Mouse (Mus musculus) lung, postnatal 4 days (tissue): ENCODE results near the gene Slc4a3.
A peak's percentile ranks its signal among the peaks of the same experiment; 100 is the strongest.

ENCODE experiments used
- DNase-seq, 2 experiments: peaks; one replicate each; pipeline ENCODE4 v3.0.0; 2021

The Slc4a3 gene

DNA sequence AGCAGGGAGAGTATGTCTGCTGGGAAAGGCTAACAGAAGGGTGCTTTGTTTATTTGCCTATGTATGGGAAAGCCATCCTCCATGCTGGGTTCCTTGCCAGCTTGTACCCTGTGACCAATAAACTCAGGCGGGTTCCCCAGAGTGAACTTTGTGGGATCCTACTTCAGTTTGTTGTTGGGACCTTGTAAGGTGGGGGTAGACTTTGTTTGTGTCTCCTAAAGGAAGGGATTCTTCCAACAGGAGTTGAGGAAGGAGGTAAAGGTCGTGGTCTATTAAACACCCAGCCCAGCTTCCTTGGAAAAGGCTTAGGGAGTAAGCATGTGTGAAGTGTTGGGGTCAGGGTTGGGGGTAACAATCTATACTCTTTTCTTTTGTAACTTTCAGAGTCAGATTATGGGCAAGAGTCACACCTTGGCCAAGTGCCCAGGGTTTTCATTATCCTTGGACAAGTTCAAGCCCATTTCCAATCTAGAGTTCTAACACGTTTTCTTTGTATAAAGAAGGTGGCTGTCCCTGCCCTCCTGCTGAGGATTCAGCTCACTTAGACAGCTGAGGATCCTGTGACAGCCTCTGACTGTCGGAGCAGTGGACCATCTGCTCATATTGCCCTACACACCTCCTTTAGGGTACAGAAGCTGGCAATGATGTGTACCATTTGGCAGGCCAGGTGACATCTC is 15.3 kb downstream of the Slc4a3 start:
- DNase-seq: no peak

DNA sequence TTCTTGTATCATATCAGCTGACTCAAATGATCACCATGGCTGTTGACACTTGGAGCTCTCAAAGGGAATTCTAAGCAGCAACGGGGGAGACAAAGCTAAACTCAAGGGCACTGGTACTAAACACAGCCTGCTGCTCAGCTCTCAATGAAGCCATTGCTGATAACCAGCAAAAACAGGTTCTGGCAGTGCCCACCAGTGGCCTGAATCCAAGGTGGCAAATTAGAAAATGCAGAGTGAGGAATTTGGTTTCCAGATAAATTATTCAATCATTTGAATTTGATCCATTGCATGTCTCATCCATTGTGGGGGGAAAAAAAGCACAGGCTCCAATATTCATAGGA is 15.8 kb downstream of the Slc4a3 start:
- DNase-seq: no peak

DNA sequence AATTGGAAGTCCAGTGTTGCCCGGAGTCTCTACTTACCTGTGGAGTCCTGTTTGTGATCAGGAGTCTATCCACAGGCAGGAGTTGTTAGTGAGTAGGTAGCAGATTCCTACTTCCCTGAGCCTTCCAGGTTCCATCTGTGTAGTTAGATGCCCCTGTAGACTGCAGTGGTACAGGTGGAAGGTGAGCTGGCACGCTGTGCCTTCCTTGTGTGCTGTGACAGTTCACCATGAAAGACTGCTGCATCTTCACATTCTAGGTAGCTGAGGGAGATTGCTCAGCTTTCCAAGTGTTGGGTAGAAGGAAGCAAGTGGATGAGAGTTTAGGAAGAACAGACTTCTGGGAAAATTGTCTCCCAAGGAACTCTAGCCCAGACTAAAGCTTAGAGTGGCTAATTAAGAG is 18.0 kb downstream of the Slc4a3 start:
- no peak for DNase-seq

DNA sequence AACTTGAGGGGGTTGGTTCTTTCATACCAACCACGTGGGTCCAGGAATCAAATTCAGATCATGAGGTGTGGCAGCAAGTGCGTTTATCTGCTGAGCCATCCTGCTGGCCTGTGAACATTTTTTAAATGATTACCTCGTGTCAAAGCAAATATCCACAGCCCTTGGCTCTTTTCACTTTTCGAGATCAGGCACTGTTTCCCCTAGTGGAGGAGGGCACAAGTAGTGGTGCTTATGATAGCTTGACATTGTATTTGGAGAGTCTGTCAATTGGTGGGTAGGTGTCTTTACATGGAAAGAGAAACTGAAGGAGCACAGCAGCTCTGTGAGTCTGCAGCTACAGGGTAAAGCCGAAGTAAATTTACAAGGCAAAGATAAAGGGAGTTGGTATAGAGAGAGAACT is 18.9 kb downstream of the Slc4a3 start:
- DNase-seq: no peak

DNA sequence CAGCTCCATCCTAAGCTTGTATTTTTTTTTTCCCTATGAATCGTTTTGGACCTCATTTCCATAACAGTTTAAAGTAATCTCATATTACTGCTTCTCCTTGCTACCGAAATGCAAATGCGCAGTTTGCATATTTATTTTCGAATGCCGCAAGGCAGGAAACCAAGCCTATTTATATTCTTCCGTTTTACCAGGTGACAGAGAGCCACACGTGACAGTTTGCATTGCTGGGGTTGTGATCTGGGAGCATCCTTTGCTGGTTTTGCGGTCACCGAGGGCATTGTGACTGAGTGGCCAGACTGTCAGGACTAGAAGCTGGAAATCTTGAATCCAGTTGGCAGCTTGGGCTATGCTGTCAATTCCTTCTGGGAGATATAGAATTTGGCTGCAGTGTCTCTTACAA is 19.6 kb downstream of the Slc4a3 start:
- no peak for DNase-seq

DNA sequence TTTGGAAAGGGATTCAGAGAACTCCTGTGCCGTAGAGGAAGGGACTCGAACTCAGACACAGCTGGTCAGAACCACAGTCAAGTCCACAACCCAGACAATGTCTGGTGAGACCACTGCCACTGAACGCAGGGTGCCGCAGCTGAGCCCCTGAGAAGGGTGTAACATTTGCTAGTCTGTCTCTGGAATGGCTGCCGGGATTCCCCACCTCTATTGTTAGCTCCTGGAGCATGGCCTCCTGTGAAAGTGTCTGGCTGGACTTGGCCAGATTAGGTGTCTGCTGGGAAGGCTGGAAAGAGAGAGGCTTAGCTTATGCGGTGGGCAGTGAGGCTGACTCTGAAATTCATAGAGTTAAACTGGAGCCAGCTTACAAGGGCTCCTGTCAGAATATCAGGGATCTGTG is 24.3 kb downstream of the Slc4a3 start:
- no peak for DNase-seq

DNA sequence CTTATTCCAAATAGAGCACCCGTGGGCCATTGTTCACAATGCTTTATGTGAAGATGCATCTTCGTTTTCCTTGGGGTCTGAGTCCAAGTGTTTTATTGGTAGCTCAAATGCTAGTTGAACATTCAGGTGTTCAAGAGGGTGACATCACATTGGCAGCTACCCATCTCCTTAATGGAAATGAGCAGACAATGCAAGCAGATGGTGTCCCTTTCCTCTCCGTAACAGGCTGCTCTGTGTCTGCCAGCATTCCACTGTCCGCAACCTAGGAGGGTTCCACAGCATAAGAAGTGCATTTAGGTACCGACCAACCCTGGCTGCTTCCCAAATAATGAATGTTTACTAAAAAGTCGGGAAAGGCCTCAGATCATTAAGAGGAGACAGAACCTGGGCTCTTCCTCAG is 26.7 kb downstream of the Slc4a3 start:
- no peak for DNase-seq

DNA sequence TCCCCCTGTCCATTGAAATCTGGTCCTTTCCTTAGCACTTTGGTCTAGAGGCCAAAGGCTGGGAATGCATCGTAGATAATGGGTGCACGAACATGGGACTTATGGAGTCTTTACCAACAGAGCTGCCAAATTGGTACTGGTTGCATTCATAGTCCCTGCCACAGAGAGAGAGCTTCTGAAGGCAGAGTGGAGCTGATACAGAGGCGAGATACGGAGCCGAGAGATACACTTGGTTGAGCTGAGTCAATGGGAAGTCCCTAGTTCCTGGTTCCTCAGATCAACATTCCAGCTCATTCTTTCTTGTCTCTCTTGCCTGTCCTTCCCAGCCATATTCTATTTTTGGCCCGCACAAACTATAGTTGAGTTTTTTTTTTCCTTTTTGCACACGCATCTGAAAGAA is 27.6 kb downstream of the Slc4a3 start:
- no peak for DNase-seq

DNA sequence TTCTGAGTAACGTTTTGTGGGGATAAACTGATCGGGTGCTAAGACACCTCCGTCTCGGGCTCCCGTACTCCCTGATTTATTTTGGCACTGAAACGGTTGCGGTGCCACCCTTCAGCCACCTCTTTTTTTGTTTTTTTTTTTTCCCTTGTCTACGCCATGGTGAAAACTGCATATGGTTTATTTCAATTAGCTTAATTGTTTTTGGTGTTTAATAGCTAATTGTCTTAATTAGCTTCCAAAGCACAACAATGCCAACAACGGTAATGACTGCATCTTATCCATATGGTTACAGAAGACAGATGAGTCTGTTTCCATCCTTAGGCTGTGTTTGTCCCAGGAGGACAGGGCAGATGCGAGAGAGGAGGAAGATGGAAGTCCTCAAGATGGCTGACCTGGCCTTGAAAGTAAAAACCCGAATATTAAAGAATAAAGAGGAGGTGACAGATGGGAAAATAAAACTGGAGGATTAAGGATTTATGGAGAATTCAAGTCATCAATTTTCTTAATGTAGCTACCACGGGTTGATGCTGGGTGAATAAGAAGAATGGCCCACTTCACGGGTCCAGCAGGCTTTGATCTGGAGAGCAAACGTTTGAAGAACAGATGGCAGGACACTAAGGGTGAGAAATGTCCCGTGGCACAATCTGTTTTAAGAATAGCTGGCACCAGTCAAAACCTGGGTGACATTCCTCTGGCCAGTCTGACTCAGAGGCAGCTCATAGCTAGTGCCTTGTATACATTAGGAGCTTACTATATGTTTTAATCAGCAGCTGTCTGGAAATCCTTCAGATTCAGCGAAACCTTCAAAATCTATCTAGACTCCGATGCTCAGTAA is 28.6 kb downstream of the Slc4a3 start:
- DNase-seq: no peak

DNA sequence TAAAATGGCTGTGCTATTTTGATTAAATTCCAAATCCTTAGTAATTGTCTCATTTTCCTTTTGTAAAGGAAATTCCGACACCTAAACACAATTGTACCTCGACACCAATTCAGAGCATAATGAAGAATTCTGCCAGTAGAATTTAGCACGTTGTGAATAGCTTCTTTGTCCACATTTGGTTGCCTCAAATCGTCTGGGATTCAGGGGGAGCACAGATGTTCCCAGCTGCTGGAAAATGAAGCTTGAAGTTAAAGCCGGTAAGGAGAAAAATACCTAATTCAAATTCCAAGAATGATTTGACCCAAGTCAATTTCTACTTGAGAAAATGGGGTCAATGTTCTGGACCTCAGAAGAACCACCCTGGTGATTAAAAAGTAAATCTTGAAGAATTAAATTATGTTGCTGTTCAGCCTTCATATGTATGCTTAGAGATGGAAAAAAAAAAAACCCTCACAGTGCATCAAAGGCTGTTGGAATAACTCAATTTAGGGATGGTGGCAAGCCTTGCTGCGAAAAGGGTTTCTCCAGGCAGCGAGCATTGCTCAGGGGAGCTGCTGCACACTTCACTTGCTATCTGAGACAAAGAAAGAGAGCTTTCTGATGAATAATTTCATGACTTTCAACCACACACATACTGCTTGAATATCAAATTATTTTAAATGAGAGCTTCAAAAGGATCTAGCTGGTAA is 36.0 kb downstream of the Slc4a3 start:
- no peak for DNase-seq

DNA sequence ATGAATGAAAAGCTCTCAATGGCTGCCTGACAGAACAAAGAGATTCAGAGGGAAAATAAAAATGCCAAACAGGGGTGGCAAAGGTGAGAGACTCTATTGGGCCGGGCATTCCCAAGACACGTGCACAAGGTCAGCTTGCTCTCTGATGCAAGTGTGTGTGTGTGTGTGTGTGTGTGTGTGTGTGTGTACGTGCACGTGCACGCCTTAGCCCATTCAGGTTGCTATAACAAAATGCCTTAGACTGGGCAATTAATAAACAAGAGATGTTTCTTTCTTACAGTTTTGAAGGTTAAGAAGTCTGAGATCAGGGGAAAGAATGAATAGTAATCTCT is 36.5 kb downstream of the Slc4a3 start:
- no peak for DNase-seq

DNA sequence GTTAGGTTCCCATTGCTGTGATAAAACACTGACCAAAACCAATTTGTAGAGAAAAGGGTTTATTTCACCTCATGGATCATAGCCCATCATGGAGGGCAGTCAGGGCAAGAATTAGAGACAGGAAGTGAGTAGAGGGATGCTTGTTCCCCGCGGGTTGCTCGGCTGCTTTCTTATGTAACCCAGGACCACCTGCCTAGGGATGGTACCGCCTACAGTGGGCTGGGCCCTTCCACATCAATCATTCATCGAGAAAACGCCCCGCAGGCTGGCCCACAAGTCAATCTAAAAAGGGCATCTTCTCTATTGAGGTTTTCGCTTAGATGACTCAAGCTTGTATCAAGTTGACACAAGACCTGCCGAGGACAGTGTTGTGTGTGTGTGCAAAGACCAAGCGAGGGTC is 37.0 kb downstream of the Slc4a3 start:
- DNase-seq: no peak

DNA sequence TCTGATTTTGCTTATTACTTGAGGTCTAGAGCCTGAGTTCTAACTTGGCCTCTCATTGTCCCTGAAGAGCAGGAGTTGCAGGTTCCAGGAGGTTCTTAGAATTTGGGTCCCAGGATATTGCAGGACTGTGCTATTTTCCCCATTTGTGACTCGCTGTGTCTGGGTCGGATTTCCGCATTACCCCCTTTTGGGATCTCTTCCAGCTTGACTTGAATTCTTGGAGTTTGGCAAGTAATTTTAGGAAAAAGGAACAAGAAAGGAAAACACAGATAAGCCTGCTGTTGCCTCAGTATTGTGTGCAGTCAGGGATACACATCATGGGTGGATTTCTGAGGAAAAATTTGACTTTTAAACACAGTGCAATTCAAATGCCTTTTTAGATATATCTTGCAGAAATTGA is 40.7 kb downstream of the Slc4a3 start:
- no peak for DNase-seq

DNA sequence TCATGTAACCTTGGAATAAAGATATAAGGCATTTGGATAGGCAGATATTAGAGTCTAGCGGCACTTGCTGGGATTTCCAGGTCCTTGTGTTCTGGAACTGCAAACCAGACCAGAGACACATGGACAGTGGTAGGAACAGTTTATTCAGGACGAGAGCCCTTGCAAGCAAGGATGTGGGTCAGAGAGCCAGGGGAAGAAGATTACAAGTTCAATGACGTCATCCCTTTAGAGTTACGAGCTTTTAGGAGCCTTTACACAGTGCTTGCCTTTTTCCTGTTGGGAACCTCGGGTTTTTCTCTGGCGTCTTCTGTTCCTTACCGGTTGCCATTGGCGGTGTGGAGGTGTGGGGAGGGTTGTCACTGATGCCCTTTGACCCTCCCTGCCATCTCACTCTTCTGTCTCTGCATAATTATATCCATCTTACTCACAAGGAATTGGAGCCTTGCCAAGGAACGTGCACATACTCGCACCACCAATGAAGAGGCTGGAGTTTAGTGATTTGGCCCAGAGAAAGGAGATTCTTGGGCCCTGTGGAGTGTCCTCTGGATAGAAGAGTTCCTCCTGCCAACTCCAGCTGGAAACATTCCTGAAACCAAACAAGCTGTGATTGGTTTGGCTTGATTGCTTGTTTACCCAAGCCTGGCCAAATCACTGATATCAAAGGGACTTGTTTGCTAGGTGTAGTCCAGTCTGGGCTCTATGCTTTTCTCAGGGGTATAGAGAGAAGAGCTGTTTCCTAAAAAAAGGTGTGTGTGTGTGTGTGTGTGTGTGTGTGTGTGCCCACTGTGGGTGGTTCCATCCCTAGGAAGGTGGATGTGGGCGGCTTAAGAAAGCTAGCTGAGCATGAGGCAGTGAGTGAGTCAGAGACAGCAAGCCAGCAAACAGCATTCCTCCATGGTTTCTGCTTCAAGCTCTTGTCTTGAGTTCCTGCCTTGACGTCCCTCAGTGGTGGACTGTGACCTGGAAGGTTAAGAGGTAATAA is 42.0 kb downstream of the Slc4a3 start:
- peak; percentile 29 to 37 for DNase-seq

DNA sequence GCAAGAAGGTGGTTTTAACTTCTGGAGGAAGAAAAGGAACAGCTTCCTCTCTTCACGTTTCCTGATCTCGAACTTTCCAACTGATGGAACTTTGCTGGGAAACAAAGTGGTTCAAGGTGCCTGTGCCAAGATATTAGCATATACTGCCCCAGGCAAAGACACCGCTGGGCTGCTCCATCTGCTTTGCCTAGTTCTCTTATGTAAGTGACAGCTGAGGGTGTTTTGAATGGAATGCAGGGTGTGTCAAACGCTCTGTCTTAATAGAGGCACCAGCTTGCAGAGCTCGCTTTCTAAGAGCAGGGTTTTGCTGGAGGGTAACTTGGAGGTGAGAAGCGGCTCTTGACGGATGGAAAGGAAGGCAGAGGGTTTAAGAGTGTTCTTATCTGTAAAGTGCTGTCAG is 42.8 kb downstream of the Slc4a3 start:
- DNase-seq: no peak

DNA sequence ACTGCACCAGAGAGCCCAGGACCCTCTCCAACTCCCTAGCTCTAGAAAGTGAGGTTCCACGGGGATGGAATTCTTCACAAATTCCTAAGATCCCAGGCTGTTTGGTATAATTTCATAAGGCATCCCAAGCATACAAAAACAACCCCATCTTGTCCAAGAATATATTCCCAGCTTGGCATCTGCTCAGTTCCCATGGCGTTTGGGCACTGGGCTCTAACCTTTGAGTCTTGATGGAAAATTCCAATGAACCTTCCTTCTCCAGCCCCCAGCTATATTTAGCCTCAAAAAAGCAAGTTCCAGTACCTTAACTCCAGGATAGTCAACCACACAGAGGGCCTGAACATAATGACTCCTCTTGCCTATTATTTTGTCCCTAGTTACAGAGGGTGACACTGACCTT is 43.9 kb downstream of the Slc4a3 start:
- no peak for DNase-seq

DNA sequence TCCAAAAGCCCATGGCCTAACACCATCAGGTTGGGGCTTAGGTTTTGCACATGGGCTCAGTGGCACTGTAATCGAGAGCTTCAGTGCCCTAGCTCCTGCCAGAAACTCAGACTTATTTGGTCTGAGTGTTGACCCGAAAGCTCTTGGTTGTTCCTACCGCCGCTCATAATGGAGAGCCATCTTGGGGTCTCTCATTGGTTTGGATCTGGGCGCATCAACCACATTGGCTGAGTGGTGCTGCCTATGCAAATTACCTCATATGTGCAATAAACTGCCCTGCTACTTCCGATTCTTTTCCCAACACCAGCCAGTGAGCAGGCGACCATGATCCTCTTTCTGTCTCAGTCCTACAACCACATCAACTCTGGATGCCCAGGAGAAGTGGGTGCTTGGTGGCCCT is 47.9 kb downstream of the Slc4a3 start:
- no peak for DNase-seq

DNA sequence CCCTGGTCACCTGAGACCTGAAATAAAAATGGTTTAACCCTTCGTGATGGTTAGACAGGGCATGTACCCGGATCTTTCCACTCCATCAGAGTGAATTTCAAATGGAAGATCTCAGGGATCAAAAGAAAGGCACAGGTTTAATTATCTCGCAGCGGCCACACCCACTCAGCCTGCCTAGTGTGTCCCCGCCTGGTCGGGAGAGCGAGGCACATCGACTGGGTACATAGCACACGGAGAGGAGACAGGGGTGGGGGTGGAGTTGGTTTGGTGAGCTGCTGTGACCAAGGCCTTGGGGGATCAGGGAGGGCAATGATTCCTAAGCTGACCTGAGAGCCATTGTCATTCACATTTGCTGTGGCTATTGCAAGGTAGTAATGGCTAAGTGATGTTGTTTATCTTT is 48.8 kb downstream of the Slc4a3 start:
- DNase-seq: no peak

DNA sequence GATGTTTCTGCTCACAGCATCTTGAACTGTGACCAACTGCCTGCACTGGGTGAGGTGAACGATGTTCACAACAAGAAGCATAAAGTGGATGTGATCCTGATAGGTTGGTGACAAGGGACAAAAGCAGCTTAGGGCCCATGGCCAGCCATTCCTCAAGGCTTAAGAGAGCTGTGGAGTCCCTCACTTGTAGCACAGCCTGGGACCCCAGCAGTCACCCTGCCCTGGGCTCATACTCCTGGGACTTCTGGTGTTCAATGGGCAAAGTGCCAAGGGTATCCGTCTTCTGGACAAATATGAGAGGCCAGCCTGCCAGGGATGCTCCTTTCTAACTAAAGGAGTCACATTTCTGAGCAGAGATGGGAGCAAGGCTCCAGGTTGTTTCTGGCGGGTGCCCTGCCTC is 49.9 kb downstream of the Slc4a3 start:
- DNase-seq: no peak

DNA sequence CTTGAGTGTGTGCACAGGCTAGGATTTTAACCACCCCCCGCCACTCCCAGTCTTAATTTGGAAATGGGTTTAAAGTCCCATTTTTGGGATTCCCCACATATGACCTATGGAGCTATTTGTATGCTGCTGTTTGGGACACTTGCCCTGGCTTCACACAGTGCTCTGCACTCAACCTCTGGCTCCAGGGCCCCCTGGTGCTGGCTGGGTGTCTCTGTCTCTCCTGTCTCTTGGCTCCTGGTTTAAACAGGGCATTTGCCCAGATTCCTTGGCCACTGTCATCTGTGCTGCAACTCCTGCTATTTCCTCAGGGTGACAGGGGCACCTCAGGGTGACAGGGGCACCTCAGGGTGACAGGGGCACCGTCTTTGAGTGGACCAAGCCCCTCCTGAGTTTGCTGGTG is 50.8 kb downstream of the Slc4a3 start:
- no peak for DNase-seq

DNA sequence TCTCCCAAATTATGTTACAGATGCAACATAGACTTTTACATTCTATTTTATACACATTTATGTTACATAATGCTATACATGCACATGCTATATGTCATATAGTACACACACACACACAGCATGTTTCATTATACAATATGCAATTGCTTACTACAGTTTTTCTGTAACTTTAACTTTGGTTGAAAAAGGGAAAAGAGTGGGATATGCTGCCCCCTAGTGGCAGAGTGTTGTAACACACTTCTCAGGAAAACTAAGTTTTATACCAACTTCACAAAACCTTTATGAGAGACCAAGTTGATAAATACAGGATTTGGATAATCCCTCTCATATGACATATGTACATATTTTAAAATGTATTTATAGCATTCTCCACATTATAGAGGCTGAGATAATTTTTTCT is 51.6 kb downstream of the Slc4a3 start:
- DNase-seq: peak in 1 of 2 experiments; percentile 62

DNA sequence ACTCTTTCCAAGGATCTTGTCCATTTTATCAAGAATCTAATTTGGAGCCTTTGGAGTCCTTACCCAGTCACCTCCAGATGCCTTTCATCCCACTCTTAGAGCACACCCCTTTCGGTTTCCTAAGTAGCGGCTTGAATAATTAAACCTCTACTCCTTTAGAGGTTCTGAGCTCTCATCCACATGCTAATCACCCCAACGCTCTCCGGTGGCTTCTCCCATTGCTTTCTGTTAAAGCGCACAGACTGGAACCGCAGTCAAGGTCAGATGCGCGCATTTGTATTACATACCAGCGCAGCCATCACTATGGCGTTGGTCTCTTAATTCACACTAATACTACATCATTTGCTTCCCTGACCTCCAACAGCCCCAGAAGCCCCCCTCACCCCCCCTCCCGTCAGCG is 55.7 kb downstream of the Slc4a3 start:
- no peak for DNase-seq

DNA sequence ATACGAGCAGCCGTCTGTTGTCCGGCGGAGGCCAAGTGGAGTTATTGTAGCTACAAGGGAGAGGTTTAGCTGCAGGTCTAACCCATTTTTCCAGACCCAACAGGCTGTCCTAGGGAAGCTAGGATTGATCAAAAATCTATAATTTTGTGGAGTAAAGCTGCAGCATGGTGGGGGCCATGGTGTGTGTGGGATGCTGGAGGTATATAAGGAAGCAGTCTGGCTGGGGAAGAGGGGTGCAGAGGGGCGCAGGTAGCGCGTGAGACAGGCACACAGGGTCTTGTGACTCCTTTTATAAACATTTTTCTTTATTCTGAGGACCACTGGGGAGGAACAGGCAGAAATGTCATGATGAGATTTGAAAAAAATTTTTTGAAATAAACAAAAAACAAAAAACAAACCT is 57.5 kb downstream of the Slc4a3 start:
- DNase-seq: no peak
